Mouse (Mus musculus): ENCODE data around the gene Lrmda.

Lrmda gene

DNA sequence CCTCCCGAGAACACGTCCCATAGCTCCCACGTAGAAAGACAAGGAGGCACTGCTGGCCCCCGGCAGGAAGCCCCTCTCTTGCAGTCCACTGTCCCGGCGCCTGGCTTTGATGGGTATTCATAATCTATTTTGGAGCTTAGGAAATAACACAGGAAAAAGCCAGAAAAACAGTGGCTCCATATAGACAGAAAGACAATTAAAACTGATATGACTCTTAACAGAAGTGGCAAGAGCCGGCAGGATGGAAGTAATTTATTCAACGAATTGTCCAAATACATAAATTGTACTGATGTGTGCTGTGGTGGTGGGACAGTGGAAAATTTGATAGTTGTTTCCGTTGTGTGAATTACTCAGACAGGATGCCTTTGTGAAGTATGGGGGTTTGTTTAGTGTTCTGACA, 250.3 kb downstream of the Lrmda start:
- no peak for DNase-seq

DNA sequence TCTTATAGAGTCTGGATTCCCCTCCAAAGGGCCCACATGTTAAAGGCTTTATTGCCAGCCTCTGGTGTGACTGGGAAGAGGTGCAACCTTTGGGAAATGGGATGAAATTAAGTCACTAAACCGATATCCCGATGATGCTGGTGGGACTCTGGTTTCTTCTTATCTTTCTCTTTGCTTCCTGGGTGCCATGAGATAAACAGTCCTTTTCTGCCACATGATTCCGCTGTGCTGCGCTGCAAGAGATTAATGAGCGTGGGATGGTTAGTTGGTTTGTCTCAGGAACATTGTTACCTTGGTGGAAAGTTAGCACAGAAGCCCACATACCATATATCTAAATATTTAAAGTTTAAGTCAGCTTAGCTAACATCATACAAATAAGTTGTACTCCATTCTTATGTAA, 258.5 kb downstream of the Lrmda start:
- no peak for DNase-seq

DNA sequence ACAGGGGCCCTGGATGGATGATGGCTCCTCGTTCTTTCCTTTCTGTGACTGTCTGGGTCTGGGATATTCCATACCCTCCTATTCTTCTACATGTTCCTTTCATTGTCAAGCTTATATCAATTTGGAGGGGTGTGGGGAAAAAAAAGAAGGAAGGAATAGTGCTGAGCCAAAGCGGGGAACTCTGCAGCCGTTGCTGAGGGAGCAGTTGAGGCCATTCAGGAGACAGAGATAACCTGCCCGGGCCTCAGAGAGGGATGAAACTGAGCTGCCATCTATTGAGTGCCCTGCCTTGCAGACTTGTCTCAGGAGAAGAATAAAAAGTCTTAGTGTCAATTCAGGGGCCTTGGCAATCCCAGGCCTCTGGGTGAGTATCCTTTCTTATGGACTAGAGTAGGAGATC, 260.1 kb downstream of the Lrmda start:
- no peak for DNase-seq

DNA sequence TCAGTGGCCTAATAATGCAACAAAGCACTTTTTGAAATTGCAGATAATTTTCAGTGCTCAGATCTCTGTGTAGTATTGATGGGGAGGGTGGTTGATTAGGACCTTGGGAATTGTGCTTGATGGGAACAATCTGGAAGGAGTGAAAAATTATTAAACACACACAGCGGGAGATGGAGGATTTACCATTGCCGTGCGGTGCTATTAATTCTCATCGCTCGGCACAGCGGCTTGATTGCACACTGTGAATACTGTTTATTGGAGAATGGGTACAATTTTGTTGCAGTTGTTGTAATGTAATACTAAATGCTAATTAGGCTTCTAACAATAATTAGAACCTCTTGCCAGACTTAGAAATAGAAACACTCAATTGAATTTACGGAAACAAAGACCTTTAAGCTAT, 262.1 kb downstream of the Lrmda start:
- no peak for DNase-seq

DNA sequence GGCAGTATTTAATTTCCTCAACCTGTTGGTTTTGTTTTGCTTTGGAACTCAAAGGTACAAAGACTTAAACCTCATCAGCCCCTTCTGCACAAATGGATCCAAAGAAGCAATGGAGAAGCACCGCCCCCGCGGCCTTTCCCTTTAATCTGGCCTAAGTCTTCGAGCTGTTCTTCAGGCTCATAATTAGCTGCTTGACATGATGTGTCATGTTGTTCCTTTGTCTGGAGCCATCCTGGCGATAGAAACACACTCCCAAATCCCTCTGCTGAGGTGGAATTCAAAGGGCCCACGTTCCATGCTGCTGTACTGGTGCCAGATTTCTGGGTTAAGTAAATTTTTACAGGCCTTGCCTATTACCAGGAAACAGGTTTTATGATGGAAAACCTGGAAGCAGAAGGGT, 263.3 kb downstream of the Lrmda start:
- DNase-seq = no peak

DNA sequence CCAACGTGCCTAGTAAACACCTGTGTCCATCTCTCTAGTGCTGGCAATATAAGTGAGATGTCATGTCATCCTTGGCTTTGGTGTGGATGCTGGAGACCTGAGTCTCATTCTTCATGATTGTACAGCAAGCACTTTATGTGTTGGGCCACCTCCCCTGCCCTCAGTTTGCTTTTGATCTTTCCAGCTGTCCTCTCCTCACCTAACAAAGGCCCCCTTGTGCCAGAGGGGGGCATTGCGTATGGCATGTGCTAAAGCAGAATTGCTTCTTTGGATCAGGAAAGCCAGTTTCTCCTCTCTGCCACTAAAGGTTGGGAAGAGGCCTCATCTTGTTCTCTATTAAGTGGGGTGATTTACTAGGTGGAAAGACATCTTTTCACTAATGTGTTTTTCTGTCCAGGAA, 264.2 kb downstream of the Lrmda start:
- no peak for DNase-seq

DNA sequence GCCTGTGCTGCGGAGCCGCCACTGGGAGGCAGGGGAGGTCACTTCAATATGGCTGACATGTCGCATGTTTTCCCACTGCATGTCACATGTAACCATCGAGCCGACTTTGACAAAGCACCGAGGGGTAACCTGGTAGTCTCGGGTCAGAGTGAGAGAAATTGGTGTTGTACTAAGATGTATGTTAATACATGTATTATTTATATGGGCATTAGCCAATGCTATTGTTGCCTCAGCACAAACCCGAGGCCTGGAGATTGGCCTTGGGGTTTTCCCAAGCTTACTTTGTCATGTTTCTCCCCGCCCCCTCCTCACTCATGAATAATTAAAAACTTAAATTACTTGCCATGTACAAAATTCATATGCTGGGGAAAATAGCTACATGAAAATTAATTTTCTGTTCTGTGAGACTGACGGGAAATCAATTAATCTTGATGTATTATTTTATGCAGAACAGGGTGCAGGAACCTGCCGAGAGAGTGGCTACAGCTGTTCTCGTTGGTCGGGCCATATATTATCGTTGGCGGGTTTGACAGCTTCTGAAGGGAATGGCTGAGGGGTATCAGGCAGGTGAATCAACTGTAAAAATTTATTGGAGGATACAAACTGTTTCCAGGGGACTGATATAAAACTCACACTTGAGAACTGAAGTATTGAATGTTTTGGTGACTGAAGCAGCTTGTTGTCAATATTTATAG, 265.5 kb downstream of the Lrmda start:
- no peak for DNase-seq

DNA sequence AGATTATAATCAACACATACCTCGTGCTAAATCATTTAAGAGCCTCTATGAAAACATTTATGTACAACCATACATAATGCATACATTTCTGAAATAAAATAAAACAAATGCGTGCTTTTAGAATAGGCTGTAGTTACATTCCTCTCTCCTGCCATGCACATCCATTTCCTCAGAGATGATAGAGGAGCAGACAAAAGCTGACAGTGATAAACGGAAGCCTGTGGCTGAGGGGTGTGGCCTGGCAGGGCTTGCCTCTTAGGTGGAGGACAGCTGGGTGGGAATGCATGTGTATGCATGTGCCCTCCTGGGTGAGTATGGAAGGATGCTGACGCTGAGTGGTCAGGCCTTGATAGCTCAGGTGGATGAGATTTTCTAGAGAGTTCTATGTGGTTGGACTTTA, 266.3 kb downstream of the Lrmda start:
- DNase-seq = no peak

DNA sequence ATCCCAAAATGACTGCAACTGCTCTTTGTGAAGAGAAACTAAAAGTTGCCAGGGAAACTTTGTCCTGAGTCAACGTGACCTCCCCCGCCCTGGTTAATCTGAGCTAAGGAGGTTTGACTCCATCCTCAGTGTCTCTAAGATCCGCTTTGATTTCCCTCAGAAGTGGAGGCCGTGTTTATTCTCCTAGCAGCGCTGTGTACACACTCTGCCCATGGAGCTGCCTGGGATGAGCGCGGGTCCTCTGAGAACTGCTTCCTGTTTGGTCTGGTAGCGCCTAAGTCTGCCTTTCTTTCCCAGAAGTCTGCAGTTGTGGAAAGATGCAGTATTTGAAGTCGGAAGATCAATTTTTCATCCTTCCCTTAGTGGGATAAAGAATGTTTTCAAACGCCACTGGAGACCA, 268.7 kb downstream of the Lrmda start:
- no peak for DNase-seq

DNA sequence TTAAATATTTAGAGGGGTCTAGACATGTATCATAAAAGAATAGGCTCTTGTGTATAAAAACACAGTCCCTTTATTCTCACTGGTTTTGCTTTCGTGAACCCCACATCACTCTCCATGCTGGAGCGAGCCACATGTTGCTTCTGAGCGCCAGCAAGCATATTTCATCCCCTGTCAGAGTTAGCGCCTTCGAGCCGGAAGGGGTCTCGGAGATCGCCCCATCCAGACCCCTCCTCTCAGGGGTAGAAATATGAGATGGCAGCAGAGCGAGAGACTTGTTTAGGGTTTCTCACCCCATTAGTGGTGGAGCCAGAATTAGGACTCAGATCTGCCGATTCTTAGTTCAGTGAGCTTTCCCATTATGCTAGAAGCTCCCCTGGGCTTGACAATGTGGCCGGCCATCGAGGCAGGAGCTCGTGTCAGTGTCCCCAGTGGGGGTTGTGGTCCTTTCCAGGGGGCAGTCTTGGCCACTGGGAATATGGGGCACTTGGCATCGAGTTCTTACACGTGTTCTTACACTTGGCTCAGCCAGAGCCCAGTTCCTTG, 269.9 kb downstream of the Lrmda start:
- DNase-seq = no peak

DNA sequence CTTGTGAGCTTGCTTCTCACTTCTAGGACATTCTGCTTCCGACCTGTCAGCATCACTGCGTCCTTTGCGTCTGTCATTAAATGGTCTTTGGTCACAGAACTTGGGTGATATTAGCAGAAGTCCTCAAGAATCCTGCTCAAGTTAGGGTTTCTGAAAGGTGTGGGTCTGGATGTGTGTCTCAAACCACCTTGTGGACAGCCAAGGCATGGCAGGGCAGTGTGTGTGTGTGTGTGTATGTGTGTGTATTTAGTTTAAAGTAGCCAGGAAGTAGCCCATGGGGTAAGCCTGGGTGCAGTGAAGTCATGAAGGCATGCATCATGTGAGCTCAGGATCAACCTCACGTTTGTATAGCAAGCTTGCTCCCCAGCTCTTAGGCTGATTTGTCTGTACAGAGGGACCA, 274.9 kb downstream of the Lrmda start:
- no peak for DNase-seq

DNA sequence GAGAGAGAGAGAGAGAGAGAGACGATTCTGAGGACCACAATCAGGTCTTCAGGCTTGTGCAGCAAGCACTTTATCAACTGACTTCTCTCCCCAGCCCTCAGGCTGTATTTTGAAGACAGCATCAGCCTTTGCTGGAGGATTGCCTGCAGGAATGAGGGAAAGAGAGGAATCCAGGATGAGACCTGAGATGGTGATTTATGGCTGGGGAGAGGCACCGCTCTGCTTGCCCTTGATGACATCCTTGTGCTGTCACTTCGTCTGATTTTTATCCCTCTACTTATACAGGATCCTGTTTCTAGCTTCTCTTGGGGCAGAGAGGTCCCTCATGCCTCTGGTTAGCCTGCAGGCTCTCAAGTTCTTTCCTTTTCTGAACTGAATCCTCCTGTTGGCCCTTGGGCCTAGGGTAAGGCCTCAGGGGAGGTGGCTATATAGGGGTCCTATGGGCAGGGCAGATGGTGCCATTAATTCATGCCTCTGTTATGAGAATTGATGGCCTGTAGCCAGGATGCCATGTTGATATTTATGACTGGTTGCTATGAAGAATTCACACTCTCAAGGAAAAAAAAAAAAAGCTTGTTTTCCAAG, 277.2 kb downstream of the Lrmda start:
- no peak for DNase-seq

DNA sequence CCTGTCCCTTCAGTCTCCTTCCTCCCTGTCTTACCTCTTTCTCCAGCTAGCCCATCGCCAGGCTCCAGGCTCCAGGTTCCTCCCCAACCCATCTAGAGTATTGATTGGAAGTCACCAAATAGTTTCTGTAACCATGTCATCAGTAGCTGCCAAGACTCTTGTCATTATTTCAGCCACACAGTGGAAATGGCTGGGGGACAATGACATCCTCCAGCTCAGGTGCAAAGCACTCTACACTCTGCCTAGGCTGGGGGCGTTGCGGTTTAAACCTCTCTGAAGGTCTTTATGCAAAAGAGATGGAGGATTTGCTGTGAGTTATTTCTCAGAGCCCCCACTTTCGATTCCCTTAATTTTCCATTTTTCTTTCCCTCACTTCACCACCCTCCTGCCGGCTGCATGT, 287.2 kb downstream of the Lrmda start:
- no peak for DNase-seq

DNA sequence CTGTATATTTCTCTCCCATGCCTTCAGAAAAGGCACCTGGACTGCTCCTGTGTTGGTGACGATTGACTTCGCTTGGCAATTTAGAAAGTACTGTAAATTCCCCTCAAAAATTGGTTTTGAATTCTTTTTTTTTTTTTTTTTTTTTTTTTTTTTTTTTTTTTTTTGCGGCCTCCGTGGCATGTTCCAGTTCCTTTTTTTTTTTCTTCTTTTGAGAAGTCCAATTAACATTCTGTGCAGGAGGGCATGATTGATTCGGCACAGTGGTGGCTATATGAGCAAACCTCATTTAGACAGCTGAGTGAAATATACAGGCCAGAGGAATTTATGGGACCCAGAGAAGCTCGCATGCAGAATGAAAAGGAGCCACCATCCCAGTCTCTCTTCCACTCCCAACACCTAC, 288.5 kb downstream of the Lrmda start:
- DNase-seq = no peak

DNA sequence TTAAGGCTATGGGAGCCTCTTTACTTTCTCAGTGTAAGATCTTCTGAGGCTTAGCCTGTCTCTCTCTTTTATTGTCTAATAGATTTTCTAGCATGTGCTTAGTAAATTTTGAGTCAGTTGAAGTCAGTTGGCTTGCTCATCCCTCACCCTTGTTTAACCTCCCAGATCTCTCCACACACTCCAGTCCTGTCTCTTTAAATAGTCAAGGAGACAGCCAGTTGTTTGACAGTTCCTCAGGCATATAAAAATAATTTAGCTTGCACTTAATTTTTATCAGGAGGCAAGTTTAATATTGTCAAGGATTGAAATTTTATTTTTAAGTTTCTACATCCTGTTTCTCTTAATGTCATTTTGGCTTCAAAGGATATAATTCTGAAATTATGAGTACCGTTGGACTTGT, 303.5 kb downstream of the Lrmda start:
- DNase-seq = no peak

DNA sequence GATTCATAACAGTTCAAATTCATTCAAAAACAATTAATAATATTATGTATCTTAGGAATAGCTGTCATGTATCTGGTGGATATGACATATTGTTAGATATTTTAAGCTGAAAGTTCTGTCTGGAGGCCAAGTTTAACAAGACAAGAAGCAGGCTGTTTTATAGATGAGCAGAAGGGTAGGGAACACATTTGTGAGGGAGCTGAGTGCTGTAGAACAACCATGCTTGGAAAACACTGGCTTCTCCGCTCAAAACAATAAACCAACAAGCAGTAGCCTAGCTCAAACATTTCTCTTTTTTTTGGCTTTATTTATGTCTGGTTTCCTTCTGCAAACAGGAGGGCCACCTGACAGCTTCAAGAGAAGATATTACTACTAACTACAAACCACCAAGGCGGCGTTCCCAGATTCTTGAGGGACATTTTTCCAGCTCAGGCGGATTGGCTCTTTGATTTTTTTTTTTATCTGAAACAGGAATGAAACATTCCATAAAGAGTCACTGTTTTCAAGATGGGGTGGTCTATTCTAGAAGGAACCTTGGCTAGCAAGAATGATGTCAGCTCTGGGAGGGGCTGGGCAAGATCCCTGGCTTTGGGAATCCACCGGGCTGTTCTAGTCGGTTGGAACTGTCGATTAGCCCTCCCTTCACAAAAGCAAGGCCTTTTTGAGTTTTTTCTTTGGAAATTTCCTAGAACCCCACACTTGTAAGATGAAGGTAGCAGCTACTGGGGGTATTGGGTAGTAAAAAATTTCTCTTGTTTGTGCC, 304.2 kb downstream of the Lrmda start:
- no peak for DNase-seq

DNA sequence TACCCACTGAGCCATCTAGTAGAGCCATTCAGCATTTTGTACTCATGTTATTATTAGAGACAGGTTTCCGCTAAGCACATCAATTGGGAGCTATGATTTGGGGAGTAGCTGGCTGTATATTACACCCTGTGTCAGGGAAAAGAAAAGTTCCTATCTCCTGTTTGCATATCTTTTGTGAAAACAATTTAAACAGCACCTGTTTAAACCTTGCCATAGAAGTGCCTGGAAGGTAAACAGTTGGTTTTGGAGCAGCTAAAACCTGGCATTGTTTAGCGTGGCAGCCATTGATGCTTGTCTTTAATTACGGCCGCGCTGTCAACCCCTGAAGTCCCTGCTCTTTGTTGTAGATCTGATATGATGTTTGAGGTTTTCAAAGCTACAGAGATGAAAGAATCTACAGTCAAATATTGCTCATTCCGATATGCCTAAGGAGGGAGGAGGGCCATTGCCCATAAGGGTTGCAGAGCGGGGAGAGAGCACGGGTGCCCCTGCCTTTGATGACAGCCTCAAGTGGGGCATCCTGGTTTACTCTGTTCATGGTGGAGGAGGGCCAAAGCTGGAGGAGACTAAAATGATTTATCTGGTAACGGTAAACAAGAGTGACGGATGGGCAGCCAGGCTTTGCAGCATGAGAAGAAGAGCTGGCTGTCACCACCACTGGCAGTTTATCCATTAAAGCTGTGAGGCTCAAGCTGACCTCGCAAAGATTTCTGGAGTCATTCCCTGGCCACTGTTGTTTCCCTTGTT, 306.9 kb downstream of the Lrmda start:
- DNase-seq = no peak

DNA sequence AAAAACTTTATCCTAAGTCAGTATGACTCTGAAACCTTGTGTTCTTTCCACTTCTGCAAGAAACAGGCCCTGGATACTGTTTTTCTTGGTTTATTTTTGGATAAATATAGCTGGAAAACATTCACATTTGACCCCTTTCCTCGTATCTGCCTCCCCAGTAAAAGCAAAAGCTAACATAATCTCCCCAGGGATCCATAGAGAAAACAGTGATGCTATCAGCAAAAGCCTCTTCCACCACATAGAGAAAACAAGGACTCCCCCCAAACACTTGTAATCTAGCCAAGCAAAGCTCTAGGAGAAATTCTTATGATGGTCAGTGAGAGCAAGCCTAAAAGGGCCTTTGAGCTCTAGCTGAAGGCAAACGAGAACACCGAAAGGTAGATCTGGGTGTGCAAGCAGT, 309.7 kb downstream of the Lrmda start:
- no peak for DNase-seq

DNA sequence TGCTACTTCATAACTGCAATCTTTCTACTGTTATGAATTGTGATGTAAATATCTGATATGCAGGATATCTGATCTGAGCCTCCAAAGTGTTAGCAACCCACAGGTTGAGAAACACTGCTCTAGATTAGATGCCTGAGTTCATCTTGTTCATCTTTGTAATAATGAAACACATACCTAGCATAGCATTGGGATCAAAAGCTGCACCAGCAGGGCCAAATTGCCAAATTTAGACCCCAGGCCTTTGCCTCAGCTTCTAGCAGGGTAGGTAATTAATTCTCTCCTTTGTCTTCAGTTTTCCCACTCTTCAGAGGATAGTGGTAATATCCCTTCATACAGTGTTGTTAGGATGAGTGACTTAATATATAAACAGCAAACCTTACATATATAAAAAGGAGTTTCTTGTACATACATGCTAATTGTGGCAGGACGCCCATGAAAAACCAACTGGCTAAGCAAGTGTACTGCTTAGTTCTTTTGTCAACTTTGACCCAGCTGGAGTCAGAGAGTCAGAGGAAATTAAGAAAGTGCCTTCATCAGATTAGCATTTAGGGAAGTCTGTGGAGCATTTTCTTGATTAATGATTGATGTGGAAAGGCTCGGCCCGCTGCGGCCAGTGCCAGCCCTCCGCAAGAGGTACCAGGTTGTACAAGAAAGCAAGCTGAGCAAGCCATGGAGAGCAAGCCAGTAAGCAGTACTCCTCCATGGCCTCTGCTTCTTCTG, 315.7 kb downstream of the Lrmda start:
- DNase-seq = no peak

DNA sequence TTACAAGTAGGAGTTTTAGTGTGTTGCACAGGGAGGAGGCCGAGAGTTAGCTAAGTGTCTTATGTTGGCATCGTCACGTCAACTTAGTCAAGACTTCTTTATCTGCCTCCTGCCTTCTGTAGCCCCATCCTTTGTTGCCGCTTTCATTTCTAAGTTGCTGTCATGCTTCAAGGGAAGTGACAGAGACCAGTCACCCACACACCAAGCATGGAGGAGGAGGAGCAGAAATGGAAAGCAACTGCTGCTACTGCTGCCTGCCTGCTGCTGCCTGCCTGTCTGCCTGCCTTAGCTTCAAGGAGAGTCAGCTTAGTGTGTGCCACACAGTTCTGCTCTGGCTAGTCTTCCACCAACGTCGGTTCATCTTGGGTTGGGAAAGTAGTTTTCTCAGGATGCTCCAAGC, 319.7 kb downstream of the Lrmda start:
- no peak for DNase-seq

DNA sequence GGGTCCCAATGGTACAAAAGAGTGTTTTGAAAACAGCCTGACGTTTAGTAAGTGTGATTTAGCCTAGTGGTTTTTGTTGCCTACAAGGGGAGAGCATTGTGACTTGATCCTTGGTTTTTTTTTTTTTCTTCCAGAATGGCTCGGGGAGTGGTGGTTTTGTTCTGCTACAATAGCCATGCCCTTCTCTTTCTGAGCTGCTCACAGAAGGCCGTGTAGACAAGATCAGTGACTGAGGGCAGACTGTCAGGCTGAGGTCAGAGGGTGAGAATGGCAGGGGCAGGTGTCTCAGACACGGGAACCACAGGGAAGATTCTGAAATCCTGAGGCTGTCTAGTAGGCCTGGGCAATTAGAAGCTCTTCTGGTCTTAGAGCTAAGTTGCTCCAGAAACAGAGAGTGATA, 323.8 kb downstream of the Lrmda start:
- DNase-seq = no peak

DNA sequence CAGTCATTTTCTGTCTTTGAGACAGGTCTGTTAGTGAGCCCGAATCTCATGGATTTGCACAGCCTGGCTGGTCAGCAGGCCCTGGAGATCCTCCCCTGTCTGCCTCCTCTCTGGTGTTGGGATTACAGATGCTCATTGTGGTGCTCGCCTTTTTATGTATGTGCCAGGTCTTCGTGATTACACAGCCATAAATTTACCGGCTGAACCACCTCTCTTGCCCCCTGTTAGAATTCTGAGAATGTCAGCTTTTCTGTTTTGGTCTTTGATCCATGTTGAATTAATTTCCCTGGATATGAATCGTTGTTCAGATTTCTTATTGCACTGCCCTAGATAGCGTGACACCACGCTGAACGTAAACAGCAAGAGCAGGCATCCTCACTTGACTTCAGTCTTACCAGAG, 325.7 kb downstream of the Lrmda start:
- no peak for DNase-seq

DNA sequence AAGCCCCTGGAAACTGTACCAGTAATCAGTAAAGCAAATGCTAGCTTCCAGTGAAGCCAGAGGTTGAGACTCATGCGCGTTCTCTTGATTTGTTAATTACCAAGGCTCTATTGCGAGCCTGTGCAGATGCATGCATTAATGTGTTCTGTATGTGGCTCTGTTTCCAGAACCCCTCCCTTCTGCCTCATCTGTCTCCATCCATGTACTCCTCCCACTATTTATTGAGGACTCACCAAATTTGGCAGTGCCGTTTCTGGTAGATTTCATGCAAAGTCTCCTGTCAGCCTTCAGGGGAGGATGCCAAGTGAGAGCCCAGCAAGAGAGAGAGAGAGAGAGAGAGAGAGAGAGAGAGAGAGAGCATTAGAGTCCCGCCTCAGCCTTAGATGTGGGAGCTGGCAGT, 334.1 kb downstream of the Lrmda start:
- DNase-seq = no peak

Data from cerebellum, adult 9-10 months (tissue).